Mouse (Mus musculus): ENCODE measurements around the gene Cbx3. TPM values are rescaled to one million over a fixed set of nuclear protein-coding genes. Genes with fewer than 3 reads are reported as not detected.

Gene Cbx3
- polyA plus RNA-seq (2015; fragmentation: Nextera tagmentation; extraction: Ambion mirVana): 342 and 418 TPM in 2 replicates

GRCm38 (mm10) chr6:51470311-51471178, at the start of gene Cbx3:
TSS of gene Cbx3 (plus strand) at chr6:51470360.
- peaks cover 7% of the 10 kb centered on the region for H3K4me1 ChIP-seq (replicated peaks)
- H3K27ac ChIP-seq: peak within 1 kb of the TSS; percentile 99
- under 1% methylated on average over 87 of the region's 99 CpGs for WGBS
- H3K4me3 ChIP-seq (replicated peaks): peak within 1 kb of the TSS; percentile 87
- peak; percentile 85 for ATAC-seq
- H3K36me3 ChIP-seq: 0 out of 2 replicates have a peak, but pooled peaks cover 4% of the 10 kb centered on the region
- H3K27me3 ChIP-seq (replicated peaks): no peaks in the 10 kb centered on the region
- H3K4me2 ChIP-seq (replicated peaks): peak within 1 kb of the TSS; percentile 52
- peak within 1 kb of the TSS; percentile 99 for H3K9ac ChIP-seq
- no peaks in the 10 kb centered on the region for H3K9me3 ChIP-seq

- H3K9me3 ChIP-seq: no peaks in the 10 kb centered on the region
- H3K27ac ChIP-seq: no peak overlapping the region
- no peaks in the 10 kb centered on the region for H3K4me1 ChIP-seq (replicated peaks)
- ATAC-seq: no peak
- H3K4me3 ChIP-seq (replicated peaks): no peak overlapping the region
- no peaks in the 10 kb centered on the region for H3K36me3 ChIP-seq
- H3K9ac ChIP-seq: no peak overlapping the region
- 53% methylated on average over 11 of the region's 11 CpGs for WGBS
- no peaks in the 10 kb centered on the region for H3K27me3 ChIP-seq (replicated peaks)
- no peak overlapping the region for H3K4me2 ChIP-seq (replicated peaks)
Measured at GRCm38 (mm10) chr6:51423466-51424122, 46.6 kb upstream of the Cbx3 start.

- Histone ChIP-seq H3K9ac (no peak overlapping the region), H3K9me3 (no peaks in the 10 kb centered on the region), H3K36me3 (no peaks in the 10 kb centered on the region), H3K4me3 (replicated peaks) (no peak overlapping the region), H3K4me2 (replicated peaks) (no peak overlapping the region), H3K27ac (no peak overlapping the region), H3K4me1 (replicated peaks) (no peaks in the 10 kb centered on the region), H3K27me3 (replicated peaks) (no peaks in the 10 kb centered on the region)
- WGBS: 85% methylated on average over 2 of the region's 2 CpGs
- ATAC-seq: no peak
Measured at GRCm38 (mm10) chr6:51424537-51424936, 45.6 kb upstream of the Cbx3 start.

GRCm38 (mm10) chr6:51432535-51433397, 37.4 kb upstream of the Cbx3 start, which contains the start of gene Nfe2l3:
TSS of gene Nfe2l3 (plus strand) at chr6:51432670.
- peaks cover 25% of the 10 kb centered on the region for H3K27me3 ChIP-seq (replicated peaks)
- no peak within 1 kb of the TSS for H3K27ac ChIP-seq
- peaks cover 8% of the 10 kb centered on the region for H3K4me1 ChIP-seq (replicated peaks)
- H3K9ac ChIP-seq: peak within 1 kb of the TSS; percentile 54
- H3K9me3 ChIP-seq: no peaks in the 10 kb centered on the region
- H3K4me2 ChIP-seq (replicated peaks): peak within 1 kb of the TSS; percentile 97
- WGBS: under 1% methylated on average over 74 of the region's 74 CpGs
- no peaks in the 10 kb centered on the region for H3K36me3 ChIP-seq
- peak within 1 kb of the TSS; percentile 50 for H3K4me3 ChIP-seq (replicated peaks)
- ATAC-seq: peak; percentile 97

- no peaks in the 10 kb centered on the region for H3K36me3 ChIP-seq
- no peak overlapping the region for H3K9ac ChIP-seq
- H3K4me3 ChIP-seq (replicated peaks): no peak overlapping the region
- ATAC-seq: no peak
- 34% methylated on average over 7 of the region's 7 CpGs for WGBS
- H3K9me3 ChIP-seq: no peaks in the 10 kb centered on the region
- H3K4me2 ChIP-seq (replicated peaks): 0 out of 2 replicates have a peak overlapping the region, but pooled peaks have one; percentile 97
- peaks cover 8% of the 10 kb centered on the region for H3K4me1 ChIP-seq (replicated peaks)
- peaks cover 25% of the 10 kb centered on the region for H3K27me3 ChIP-seq (replicated peaks)
- H3K27ac ChIP-seq: no peak overlapping the region
Measured at GRCm38 (mm10) chr6:51434270-51434669, 35.9 kb upstream of the Cbx3 start.

- Histone ChIP-seq H3K4me3 (replicated peaks) (no peak overlapping the region), H3K36me3 (no peaks in the 10 kb centered on the region), H3K27ac (no peak overlapping the region), H3K4me1 (replicated peaks) (peaks cover 7% of the 10 kb centered on the region), H3K9me3 (no peaks in the 10 kb centered on the region), H3K27me3 (replicated peaks) (peaks cover 18% of the 10 kb centered on the region), H3K4me2 (replicated peaks) (no peak overlapping the region), H3K9ac (no peak overlapping the region)
- no peak for ATAC-seq
- 61% methylated on average over 4 of the region's 4 CpGs for WGBS
Measured at GRCm38 (mm10) chr6:51437665-51438064, 32.5 kb upstream of the Cbx3 start.

GRCm38 (mm10) chr6:51438826-51439330, 31.3 kb upstream of the Cbx3 start:
- no peaks in the 10 kb centered on the region for H3K36me3 ChIP-seq
- no peak overlapping the region for H3K4me2 ChIP-seq (replicated peaks)
- H3K4me1 ChIP-seq (replicated peaks): no peaks in the 10 kb centered on the region
- no peak for ATAC-seq
- H3K4me3 ChIP-seq (replicated peaks): no peak overlapping the region
- H3K27ac ChIP-seq: no peak overlapping the region
- no peak overlapping the region for H3K9ac ChIP-seq
- H3K9me3 ChIP-seq: no peaks in the 10 kb centered on the region
- peaks cover 6% of the 10 kb centered on the region; the same call in 1 of the 2 replicates for H3K27me3 ChIP-seq (replicated peaks)
- 86% methylated on average over 9 of the region's 9 CpGs for WGBS

GRCm38 (mm10) chr6:51442191-51442835, 27.8 kb upstream of the Cbx3 start:
- H3K4me3 ChIP-seq (replicated peaks): no peak overlapping the region
- no peak overlapping the region for H3K9ac ChIP-seq
- no peak overlapping the region for H3K27ac ChIP-seq
- 47% methylated on average over 9 of the region's 9 CpGs for WGBS
- no peaks in the 10 kb centered on the region for H3K9me3 ChIP-seq
- no peaks in the 10 kb centered on the region for H3K36me3 ChIP-seq
- H3K4me2 ChIP-seq (replicated peaks): no peak overlapping the region
- no peaks in the 10 kb centered on the region for H3K4me1 ChIP-seq (replicated peaks)
- no peak for ATAC-seq
- no peaks in the 10 kb centered on the region for H3K27me3 ChIP-seq (replicated peaks)

- ATAC-seq: no peak
- no peaks in the 10 kb centered on the region for H3K4me1 ChIP-seq (replicated peaks)
- H3K27ac ChIP-seq: no peak overlapping the region
Measured at GRCm38 (mm10) chr6:51452927-51453503, 17.1 kb upstream of the Cbx3 start.

GRCm38 (mm10) chr6:51454949-51455348, 15.2 kb upstream of the Cbx3 start:
- Histone ChIP-seq H3K9ac (no peak overlapping the region), H3K4me3 (replicated peaks) (no peak overlapping the region), H3K4me2 (replicated peaks) (no peak overlapping the region), H3K36me3 (0 out of 2 replicates have a peak, but pooled peaks cover 7% of the 10 kb centered on the region), H3K4me1 (replicated peaks) (no peaks in the 10 kb centered on the region), H3K9me3 (no peaks in the 10 kb centered on the region), H3K27me3 (replicated peaks) (no peaks in the 10 kb centered on the region), H3K27ac (no peak overlapping the region)
- ATAC-seq: no peak
- WGBS: 42% methylated on average over 3 of the region's 3 CpGs

More at GRCm38 (mm10) chr6:51452927-51453503, 17.1 kb upstream of the Cbx3 start:
- 43% methylated on average over 7 of the region's 7 CpGs for WGBS
- no peaks in the 10 kb centered on the region for H3K27me3 ChIP-seq (replicated peaks)
- H3K9ac ChIP-seq: no peak overlapping the region
- H3K4me3 ChIP-seq (replicated peaks): no peak overlapping the region
- no peaks in the 10 kb centered on the region for H3K9me3 ChIP-seq
- H3K36me3 ChIP-seq: no peaks in the 10 kb centered on the region
- no peak overlapping the region for H3K4me2 ChIP-seq (replicated peaks)

- Histone ChIP-seq H3K4me1 (replicated peaks) (no peaks in the 10 kb centered on the region), H3K27me3 (replicated peaks) (no peaks in the 10 kb centered on the region), H3K4me3 (replicated peaks) (no peak overlapping the region), H3K4me2 (replicated peaks) (no peak overlapping the region), H3K9ac (no peak overlapping the region), H3K9me3 (no peaks in the 10 kb centered on the region), H3K36me3 (0 out of 2 replicates have a peak, but pooled peaks cover 7% of the 10 kb centered on the region), H3K27ac (no peak overlapping the region)
- WGBS: 76% methylated on average over 1 of the region's 1 CpGs
- no peak for ATAC-seq
Measured at GRCm38 (mm10) chr6:51456198-51456597, 14.0 kb upstream of the Cbx3 start.

Measured in intestine, embryonic 15.5 days (tissue).